Mouse (Mus musculus): ENCODE measurements around the gene Nhp2.
"Not testable (repeated sequence)": the region's sequence is repeated elsewhere in the genome, so short reads cannot be mapped to it uniquely, and the experiment has no call there.

Nhp2 gene

DNA sequence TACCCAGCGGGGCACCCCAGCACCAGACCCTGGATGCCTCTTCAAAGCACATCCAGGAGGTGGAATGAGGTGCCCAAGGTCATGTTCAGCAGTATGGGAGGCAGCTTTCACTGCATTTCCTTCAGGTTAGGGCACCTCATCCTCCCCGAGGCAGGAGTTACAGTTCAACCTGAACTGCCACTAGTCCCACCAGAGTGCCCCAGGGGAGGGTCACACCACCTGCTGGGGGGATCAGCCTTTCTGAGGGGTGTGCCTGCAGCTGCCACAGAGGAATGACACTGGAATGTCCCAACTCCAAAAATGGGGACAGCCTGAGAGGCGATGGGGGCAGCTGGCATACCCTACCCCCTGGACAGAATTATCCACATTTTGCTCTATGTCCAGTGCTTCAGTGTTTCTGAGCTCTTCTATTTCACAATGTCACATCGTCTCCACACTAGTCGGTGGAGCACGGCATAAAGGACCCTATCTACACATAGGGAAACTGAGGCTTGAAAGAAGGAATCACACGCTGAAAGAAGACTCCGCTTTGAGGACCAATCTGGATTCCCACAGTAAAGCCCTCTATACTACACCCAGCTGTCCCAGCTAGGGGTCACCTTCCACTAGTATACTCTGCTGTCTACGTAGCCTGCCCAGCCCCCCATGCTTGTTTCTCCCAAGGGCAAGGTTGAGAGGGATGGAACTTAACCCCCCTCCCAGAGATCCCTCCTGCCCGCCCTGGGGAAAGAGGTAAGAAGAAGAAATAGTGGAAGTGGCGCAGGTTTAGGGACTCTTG lies 29.8 kb downstream of the Nhp2 start:
- in situ Hi-C loops (cut with MboI; ENCODE audit: low pct_unique_long_range_greater_than_20kb in 1 of 2, low sequenced_read_pairs in 2 of 2, unreplicated experiment in 1 of 2) = no loop called here

DNA sequence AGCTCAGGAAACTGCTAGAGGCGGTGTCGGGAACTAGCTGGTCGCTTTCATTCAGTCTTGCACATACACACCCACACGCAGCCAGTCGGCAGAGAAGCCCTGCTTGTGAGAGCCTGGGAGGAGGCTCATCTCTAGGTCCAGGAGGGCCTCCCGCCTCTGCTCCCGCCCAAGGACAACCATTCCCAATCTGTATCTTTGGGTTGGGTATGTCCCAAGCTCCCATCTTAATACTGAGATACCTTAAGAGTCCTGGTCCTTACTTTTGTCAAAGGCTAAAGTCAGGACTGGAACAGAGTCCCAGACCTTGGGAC lies 30.3 kb downstream of the Nhp2 start:
- in situ Hi-C loops (cut with MboI; ENCODE audit: low pct_unique_long_range_greater_than_20kb in 1 of 2, low sequenced_read_pairs in 2 of 2, unreplicated experiment in 1 of 2) = loop anchor here in 1 of 2 experiments (5.0 kb wide), 1 partner anchor 33 kb away; the partner anchor contains the start of gene Nhp2

GRCm38 (mm10) chr11:51650261-51650660 lies 30.7 kb downstream of the Nhp2 start:
- in situ Hi-C loops (cut with MboI; ENCODE audit: low pct_unique_long_range_greater_than_20kb in 1 of 2, low sequenced_read_pairs in 2 of 2, unreplicated experiment in 1 of 2) = loop anchor here in 1 of 2 experiments (5.0 kb wide), 1 partner anchor 33 kb away; the partner anchor contains the start of gene Nhp2

GRCm38 (mm10) chr11:51650691-51651515 lies 31.4 kb downstream of the Nhp2 start, which contains the start of the genes N4bp3 and D930048N14Rik:
TSS of gene N4bp3 (minus strand) at chr11:51650842.
TSS of gene D930048N14Rik (plus strand) at chr11:51650954.
- in situ Hi-C loops (cut with MboI; ENCODE audit: low pct_unique_long_range_greater_than_20kb in 1 of 2, low sequenced_read_pairs in 2 of 2, unreplicated experiment in 1 of 2) = loop anchor here in 1 of 2 experiments (5.0 kb wide), 1 partner anchor 34 kb away; the partner anchor contains the start of gene Nhp2

- in situ Hi-C loops (cut with MboI; ENCODE audit: low pct_unique_long_range_greater_than_20kb in 1 of 2, low sequenced_read_pairs in 2 of 2, unreplicated experiment in 1 of 2) = loop anchor here in 1 of 2 experiments (5.0 kb wide), 1 partner anchor 36 kb away; the partner anchor contains the start of gene Nhp2
Measured at GRCm38 (mm10) chr11:51652889-51653418, 33.4 kb downstream of the Nhp2 start.

- in situ Hi-C loops (cut with MboI; ENCODE audit: low pct_unique_long_range_greater_than_20kb in 1 of 2, low sequenced_read_pairs in 2 of 2, unreplicated experiment in 1 of 2) = loop anchor here in 1 of 2 experiments (5.0 kb wide), 1 partner anchor 36 kb away; the partner anchor contains the start of gene Nhp2
Measured at GRCm38 (mm10) chr11:51653736-51654135, 34.2 kb downstream of the Nhp2 start.

GRCm38 (mm10) chr11:51654891-51655290 lies 35.4 kb downstream of the Nhp2 start:
- in situ Hi-C loops (cut with MboI; ENCODE audit: low pct_unique_long_range_greater_than_20kb in 1 of 2, low sequenced_read_pairs in 2 of 2, unreplicated experiment in 1 of 2) = loop anchor here in 1 of 2 experiments (5.0 kb wide), 1 partner anchor 38 kb away; the partner anchor contains the start of gene Nhp2

- in situ Hi-C loops (cut with MboI; ENCODE audit: low pct_unique_long_range_greater_than_20kb in 1 of 2, low sequenced_read_pairs in 2 of 2, unreplicated experiment in 1 of 2) = no loop called here
Measured at GRCm38 (mm10) chr11:51656798-51657521, 37.4 kb downstream of the Nhp2 start.

- in situ Hi-C loops (cut with MboI; ENCODE audit: low pct_unique_long_range_greater_than_20kb in 1 of 2, low sequenced_read_pairs in 2 of 2, unreplicated experiment in 1 of 2) = no loop called here
Measured at GRCm38 (mm10) chr11:51658291-51658690, 38.8 kb downstream of the Nhp2 start.

DNA sequence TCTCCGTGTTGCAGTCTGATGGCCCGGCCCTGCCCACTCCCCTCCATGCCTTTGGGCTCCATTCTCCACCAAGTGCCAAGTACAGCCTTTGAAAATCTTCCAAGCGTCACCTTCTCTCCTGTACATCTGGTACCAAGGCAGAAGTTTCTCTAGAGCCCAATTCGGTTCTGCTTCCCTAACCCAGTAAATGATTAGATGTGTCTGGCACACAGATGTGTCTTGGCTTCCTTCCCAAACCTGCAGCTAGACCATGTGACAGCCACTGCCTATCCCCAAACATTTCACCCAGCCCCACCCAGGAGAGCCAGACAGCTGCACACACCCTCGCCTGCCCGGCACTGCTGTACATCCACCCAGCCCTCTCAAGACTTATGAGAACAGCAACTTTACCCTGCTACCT lies 39.2 kb downstream of the Nhp2 start:
- in situ Hi-C loops (cut with MboI; ENCODE audit: low pct_unique_long_range_greater_than_20kb in 1 of 2, low sequenced_read_pairs in 2 of 2, unreplicated experiment in 1 of 2) = no loop called here

DNA sequence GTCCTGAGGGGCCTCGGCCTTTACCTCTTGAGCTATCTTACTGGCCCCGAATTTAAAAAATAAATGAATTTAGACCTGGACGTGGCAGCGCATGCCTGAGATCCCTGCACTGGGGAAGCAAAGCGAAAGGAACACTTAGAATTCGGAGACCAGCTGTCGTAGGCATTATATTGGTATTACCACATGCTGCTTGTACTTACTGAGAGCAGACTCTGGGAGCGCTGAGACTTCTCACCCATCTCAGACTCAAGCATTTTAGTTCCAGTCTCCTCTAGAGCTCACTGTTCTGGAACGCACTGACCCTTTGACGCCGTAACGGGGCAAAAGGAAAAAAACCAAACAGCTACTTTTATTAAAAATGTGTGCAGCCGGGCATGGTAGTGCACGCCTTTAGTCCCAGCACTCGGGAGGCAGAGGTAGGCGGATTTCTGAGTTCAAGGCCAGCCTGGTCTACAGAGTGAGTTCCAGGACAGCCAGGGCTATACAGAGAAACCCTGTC lies 42.4 kb downstream of the Nhp2 start:
- in situ Hi-C loops (cut with MboI; ENCODE audit: low pct_unique_long_range_greater_than_20kb in 1 of 2, low sequenced_read_pairs in 2 of 2, unreplicated experiment in 1 of 2) = no loop called here

DNA sequence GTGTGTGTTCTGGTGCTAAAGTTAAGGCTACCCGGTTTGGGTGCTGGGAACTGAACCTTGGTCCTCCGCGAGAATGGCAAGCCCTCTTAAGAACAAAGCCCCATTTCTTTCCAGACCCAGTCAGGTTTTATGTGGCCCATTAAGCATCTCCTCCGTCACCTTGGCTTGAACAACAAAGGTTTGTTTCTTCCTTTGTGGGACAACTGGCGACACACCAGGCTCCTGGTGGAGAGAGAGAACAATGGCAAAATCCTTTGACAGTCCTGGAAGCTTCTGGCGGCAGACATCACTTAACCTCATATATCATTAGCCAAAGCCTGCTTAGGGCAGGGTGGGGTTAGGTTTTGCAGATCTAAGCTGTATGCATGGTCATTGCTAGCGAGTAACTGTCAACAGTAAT lies 43.1 kb downstream of the Nhp2 start:
- in situ Hi-C loops (cut with MboI; ENCODE audit: low pct_unique_long_range_greater_than_20kb in 1 of 2, low sequenced_read_pairs in 2 of 2, unreplicated experiment in 1 of 2) = no loop called here

DNA sequence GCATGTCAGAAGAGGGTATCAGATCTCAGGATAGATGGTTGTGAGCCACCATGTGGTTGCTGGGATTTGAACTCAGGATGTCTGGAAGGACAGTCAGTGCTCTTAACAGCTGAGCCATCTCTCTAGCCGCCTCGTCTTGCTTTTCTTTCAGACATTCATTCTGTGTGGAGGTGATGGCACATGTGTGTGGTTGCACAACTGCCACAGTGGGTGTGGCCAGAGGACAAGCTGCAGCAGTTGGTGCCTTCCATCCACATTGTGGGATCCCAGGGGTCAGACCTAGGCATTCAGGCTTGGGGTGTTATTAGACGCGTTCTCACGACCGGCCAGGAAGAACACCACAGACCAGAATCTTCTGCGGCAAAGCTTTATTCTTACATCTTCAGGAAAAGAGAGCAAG lies 45.2 kb downstream of the Nhp2 start:
- in situ Hi-C loops (cut with MboI; ENCODE audit: low pct_unique_long_range_greater_than_20kb in 1 of 2, low sequenced_read_pairs in 2 of 2, unreplicated experiment in 1 of 2) = not testable (repeated sequence)

- in situ Hi-C loops (cut with MboI; ENCODE audit: low pct_unique_long_range_greater_than_20kb in 1 of 2, low sequenced_read_pairs in 2 of 2, unreplicated experiment in 1 of 2) = no loop called here
Measured at GRCm38 (mm10) chr11:51670846-51671245, 51.3 kb downstream of the Nhp2 start.

DNA sequence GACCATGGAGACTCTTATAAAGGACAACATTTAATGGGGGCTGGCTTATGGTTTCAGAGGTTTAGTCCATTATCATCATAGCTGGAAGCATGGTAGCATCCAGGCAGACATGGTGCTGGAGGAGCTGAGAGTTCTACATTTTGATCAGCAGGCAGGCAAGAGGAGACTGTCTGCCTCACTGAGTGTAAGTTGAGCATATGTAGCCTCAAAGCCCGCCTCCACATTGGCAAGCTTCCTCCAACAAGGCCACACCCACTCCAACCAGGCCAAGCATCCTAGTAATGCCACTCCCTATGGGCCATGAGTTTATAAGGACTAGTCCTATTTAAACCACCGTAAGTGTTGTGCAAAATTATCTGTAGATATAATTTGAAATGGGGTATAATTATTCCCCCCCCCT lies 51.8 kb downstream of the Nhp2 start:
- in situ Hi-C loops (cut with MboI; ENCODE audit: low pct_unique_long_range_greater_than_20kb in 1 of 2, low sequenced_read_pairs in 2 of 2, unreplicated experiment in 1 of 2) = no loop called here

- in situ Hi-C loops (cut with MboI; ENCODE audit: low pct_unique_long_range_greater_than_20kb in 1 of 2, low sequenced_read_pairs in 2 of 2, unreplicated experiment in 1 of 2) = no loop called here
Measured at GRCm38 (mm10) chr11:51673291-51673690, 53.8 kb downstream of the Nhp2 start.
